Mouse (Mus musculus): ENCODE data around the gene Myh3. TPM values are rescaled to one million over a fixed set of nuclear protein-coding genes. Genes with fewer than 3 reads are reported as not detected.
A peak's percentile ranks its signal among the peaks of the same experiment; 100 is the strongest.

The Myh3 gene
- total RNA-seq, 2 experiments from 2014 or later: 7.8 to 15.3 TPM

DNA sequence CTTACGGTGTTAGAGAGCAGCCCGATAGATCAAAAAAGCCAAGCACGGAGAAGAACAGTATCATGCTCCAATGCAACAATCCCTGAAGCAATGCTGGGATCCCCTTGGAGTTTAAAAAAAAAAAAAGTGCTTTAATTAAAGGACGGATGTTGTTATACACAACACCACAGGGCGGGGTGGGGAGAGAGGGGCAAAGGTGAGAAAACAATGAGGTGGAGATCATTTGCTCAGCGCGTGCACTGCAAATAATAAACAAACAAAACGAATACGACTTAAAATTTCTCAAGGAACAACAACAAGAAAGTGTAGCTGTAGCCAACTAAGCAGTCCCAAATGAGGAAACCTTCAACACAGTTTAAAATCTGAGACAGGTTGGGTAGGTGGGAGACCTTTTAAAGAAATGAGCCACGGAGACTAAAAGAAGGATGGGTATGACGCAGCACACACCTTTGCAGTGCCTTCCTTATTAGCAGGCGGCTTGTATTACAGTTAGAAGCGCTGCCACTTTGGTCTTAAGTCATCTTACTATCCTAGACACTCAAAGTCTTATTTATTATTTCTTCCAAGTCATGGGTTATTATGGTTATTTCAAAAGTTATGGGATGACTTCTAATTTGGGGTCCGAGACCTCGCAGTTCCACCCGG, 26.3 kb upstream of the Myh3 start:
- intact Hi-C loops (cut with DNase I): loop anchor here (1.0 kb wide), 1 partner anchor 26 kb away; the partner anchor contains the start of gene Tmem220
- DNase-seq: no peak
- peak overlapping the region; percentile 97 for H3K27ac ChIP-seq
- H3K4me3 ChIP-seq: peak overlapping the region; percentile 93
- no peak for TF ChIP-seq CTCF (IDR thresholded peaks at IDR 0.05)

- DNase-seq: peak; percentile 92
- Histone ChIP-seq H3K4me3 (peak within 1 kb of the TSS; percentile 93), H3K27ac (peak within 1 kb of the TSS; percentile 97)
- TF ChIP-seq CTCF (IDR thresholded peaks at IDR 0.05): peak; percentile 46
- intact Hi-C loops (cut with DNase I): loop anchor here (1.0 kb wide), 1 partner anchor 27 kb away; the partner anchor contains the start of gene Tmem220
Observed at GRCm38 (mm10) chr11:67052321-67052952, 25.7 kb upstream of the Myh3 start, which contains the start of the genes Adprm and Sco1. Gene Adprm (minus strand): TSS chr11:67052594. Gene Sco1 (plus strand): TSS chr11:67052670.

GRCm38 (mm10) chr11:67054754-67055365, 23.2 kb upstream of the Myh3 start:
- no peak overlapping the region for H3K4me3 ChIP-seq
- H3K27ac ChIP-seq: no peak overlapping the region
- no peak for DNase-seq
- intact Hi-C loops (cut with DNase I): no loop called here
- no peak for TF ChIP-seq CTCF (IDR thresholded peaks at IDR 0.05)

- Histone ChIP-seq H3K4me3 (no peak overlapping the region), H3K27ac (no peak overlapping the region)
- DNase-seq: no peak
- intact Hi-C loops (cut with DNase I): no loop called here
- no peak for TF ChIP-seq CTCF (IDR thresholded peaks at IDR 0.05)
Observed at GRCm38 (mm10) chr11:67061311-67061710, 16.8 kb upstream of the Myh3 start.

GRCm38 (mm10) chr11:67062726-67063125, 15.4 kb upstream of the Myh3 start:
- intact Hi-C loops (cut with DNase I): no loop called here
- TF ChIP-seq CTCF (IDR thresholded peaks at IDR 0.05): no peak
- H3K27ac ChIP-seq: no peak overlapping the region
- H3K4me3 ChIP-seq: no peak overlapping the region
- no peak for DNase-seq

- no peak for DNase-seq
- intact Hi-C loops (cut with DNase I): no loop called here
- no peak for TF ChIP-seq CTCF (IDR thresholded peaks at IDR 0.05)
- Histone ChIP-seq H3K4me3 (no peak overlapping the region), H3K27ac (no peak overlapping the region)
Observed at GRCm38 (mm10) chr11:67067741-67068140, 10.4 kb upstream of the Myh3 start.

DNA sequence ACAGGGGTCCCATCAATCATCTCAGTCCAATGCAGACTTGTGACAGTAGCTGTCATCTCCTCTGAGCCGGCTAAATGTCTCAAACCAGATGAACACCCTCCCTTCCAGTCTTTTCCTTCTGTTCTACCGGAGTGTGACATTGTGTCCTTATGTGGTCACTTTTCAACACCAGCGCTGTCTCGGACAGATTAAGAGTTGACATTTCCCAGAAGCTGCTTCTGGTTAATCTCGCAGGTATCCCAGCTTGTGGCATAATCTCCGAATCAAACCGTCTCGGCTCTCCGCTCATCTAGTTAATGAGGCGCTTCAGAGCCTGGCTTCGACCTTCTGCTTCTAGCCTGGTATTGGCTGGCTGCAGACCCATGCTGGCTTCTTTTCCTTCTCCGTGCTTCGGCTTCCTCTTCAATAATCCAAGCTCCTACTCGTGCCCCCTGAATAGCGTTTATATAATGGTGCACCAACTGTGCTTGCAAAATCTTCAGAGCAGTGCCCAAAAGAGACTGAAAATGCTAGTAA, 5.4 kb upstream of the Myh3 start:
- intact Hi-C loops (cut with DNase I): no loop called here
- H3K4me3 ChIP-seq: no peak overlapping the region
- no peak for DNase-seq
- H3K27ac ChIP-seq: no peak overlapping the region
- TF ChIP-seq CTCF (IDR thresholded peaks at IDR 0.05): no peak

DNA sequence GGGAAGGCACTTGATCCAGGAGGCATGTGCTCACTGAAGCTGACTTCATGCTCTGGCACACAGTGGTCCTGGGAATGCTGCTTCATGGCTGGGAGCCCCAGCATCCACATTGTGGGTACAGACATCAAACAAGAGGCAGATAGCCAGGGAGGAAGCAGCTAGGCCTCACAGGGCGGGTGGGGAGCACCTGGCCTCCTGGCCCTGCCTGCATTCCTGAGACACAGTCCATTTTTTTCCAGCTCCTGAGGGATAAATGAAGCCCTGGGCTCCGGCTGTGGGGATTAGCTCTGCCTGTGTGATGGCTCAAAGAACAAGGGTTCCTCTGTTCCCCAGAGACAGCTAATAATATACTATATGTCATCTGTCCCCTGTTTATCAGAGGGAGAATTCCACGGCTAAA, 3.1 kb upstream of the Myh3 start:
- no peak for TF ChIP-seq CTCF (IDR thresholded peaks at IDR 0.05)
- intact Hi-C loops (cut with DNase I): no loop called here
- DNase-seq: no peak
- Histone ChIP-seq H3K4me3 (no peak overlapping the region), H3K27ac (no peak overlapping the region)

GRCm38 (mm10) chr11:67076781-67077180, 1.3 kb upstream of the Myh3 start:
- Histone ChIP-seq H3K4me3 (no peak overlapping the region), H3K27ac (no peak overlapping the region)
- intact Hi-C loops (cut with DNase I): no loop called here
- TF ChIP-seq CTCF (IDR thresholded peaks at IDR 0.05): no peak
- DNase-seq: no peak

DNA sequence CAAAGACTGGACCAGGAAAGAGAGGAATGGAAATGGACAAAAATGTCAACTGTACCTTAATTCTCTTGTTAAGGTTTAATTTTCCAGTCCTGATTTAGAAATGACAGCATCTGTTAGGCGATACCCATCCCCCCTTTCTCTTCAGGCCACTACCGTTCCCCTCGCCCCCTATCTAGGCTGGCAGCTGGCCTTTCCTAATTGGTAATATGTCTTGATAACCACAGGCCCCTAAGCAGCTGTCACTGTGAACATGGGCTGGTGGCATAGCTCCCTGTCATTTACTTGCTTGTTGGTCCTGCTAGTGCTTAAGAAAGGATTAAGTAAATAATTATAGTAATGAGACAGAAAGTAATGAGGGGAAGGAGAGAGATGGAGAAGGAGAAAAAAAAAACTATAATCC, 665 bp upstream of the Myh3 start:
- Histone ChIP-seq H3K4me3 (no peak overlapping the region), H3K27ac (no peak overlapping the region)
- TF ChIP-seq CTCF (IDR thresholded peaks at IDR 0.05): no peak
- intact Hi-C loops (cut with DNase I): no loop called here
- no peak for DNase-seq

GRCm38 (mm10) chr11:67078888-67079287, 788 bp downstream of the Myh3 start:
- DNase-seq: no peak
- no peak for TF ChIP-seq CTCF (IDR thresholded peaks at IDR 0.05)
- Histone ChIP-seq H3K27ac (no peak overlapping the region), H3K4me3 (no peak overlapping the region)
- intact Hi-C loops (cut with DNase I): no loop called here

DNA sequence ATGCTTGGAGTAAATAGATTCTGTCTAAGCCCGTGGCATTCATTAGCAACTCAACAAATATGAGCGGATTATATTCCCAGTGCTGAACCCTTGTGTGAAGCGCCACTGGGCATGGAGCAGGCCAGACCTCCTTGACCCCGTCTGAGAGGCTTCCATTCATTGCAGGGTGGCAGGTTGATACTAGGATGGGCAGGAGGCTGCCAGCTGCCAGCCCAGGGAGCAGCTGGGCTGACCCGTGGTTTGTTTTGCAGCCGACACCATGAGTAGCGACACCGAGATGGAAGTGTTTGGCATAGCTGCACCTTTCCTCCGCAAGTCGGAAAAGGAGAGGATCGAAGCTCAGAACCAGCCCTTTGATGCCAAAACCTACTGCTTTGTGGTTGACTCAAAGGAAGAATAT, 1.6 kb downstream of the Myh3 start:
- H3K4me3 ChIP-seq: no peak overlapping the region

GRCm38 (mm10) chr11:67080168-67080567, 2.1 kb downstream of the Myh3 start:
- no peak overlapping the region for H3K4me3 ChIP-seq
- no peak overlapping the region for H3K27ac ChIP-seq
- DNase-seq: peak; percentile 55
- intact Hi-C loops (cut with DNase I): loop anchor here (1.0 to 10.0 kb wide), 2 partner anchors 56 to 175 kb away; no protein-coding TSS in a partner anchor
- TF ChIP-seq CTCF (IDR thresholded peaks at IDR 0.05): peak; percentile 78

More for the DNA sequence above, 1.6 kb downstream of the Myh3 start:
- no peak for TF ChIP-seq CTCF (IDR thresholded peaks at IDR 0.05)
- no peak for DNase-seq
- H3K27ac ChIP-seq: no peak overlapping the region
- intact Hi-C loops (cut with DNase I): loop anchor here (1.0 to 10.0 kb wide), 2 partner anchors 55 to 175 kb away; no protein-coding TSS in a partner anchor

All from gastrocnemius, adult 2 months (tissue).